Mouse (Mus musculus): ENCODE data around the gene Rbbp8nl.

DNA sequence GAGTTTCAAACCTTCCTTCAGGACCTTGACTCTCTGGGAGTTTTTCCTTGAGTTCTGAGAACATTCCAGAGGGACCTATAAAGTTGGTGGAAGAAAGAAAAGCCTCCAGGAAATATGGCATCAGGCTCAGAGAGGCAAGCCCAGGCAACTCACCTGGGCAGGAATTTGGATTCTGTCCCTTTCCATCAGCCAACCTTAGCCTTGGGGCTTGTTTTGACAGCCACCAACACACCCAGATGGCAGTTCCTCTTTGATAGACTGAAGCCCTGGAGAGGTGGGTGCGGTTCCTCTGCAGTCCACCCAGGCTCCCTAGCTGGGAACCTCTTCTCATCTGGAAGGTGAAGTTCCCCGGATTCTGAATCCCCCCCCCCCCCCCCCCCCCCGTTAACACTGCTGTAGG is 53.2 kb downstream of the Rbbp8nl start:
- TF ChIP-seq EP300 (IDR thresholded peaks at IDR 0.05; ENCODE audit: insufficient read depth, low read depth, low read length) (no peak), POLR2A (IDR thresholded peaks at IDR 0.05; ENCODE audit: insufficient read depth, low read depth, low read length) (no peak)
